Mouse (Mus musculus) brain, embryonic 14.5 days (tissue): ENCODE measurements at regions not wholly inside any gene's neighbourhood (a gene's known extent, or its start where the extent isn't known, plus 50 kb on each side); places are given as distances from the start of the nearest gene placed in this dataset.

Source experiments
- DNase-seq: peaks from one replicate; pipeline ENCODE4 v3.0.0-alpha.2; 2011; ENCODE audit warnings: low read depth
- CTCF ChIP-seq: fragments of 200-500 bp; IDR thresholded peaks from 2 replicates; pipeline ENCODE4 v1.5.1; 2012; ENCODE audit warnings: inconsistent platforms, mild to moderate bottlenecking, moderate library complexity, borderline replicate concordance; ENCODE audit not compliant: insufficient read depth, insufficient read length; ENCODE audit errors: extremely low read depth
- POLR2A ChIP-seq: fragments of 200-500 bp; IDR thresholded peaks from 2 replicates; pipeline ENCODE4 v1.6.1; 2012; ENCODE audit warnings: mild to moderate bottlenecking, inconsistent platforms, borderline replicate concordance; ENCODE audit not compliant: poor library complexity, insufficient read depth, insufficient read length, severe bottlenecking; ENCODE audit errors: extremely low read depth

GRCm38 (mm10) chr14:47795062-47795461, 146.8 kb downstream of the Ktn1 start:
- TF ChIP-seq POLR2A, result no peak
- TF ChIP-seq CTCF, result no peak
- DNase-seq, result no peak

GRCm38 (mm10) chr14:47798203-47798602, 150.0 kb downstream of the Ktn1 start:
- DNase-seq, result no peak
- no peak for TF ChIP-seq POLR2A
- no peak for TF ChIP-seq CTCF

GRCm38 (mm10) chr14:47799564-47799963, 151.3 kb downstream of the Ktn1 start:
- no peak for TF ChIP-seq POLR2A
- no peak for TF ChIP-seq CTCF
- DNase-seq, result no peak

- TF ChIP-seq CTCF (no peak), POLR2A (no peak)
- no peak for DNase-seq
Measured at GRCm38 (mm10) chr14:47805202-47805601, 157.0 kb downstream of the Ktn1 start.

GRCm38 (mm10) chr14:47805771-47806535, 157.7 kb downstream of the Ktn1 start:
- no peak for TF ChIP-seq CTCF
- TF ChIP-seq POLR2A, result no peak
- peak; percentile 93 for DNase-seq

GRCm38 (mm10) chr14:47808097-47808910, 160.1 kb downstream of the Ktn1 start:
- peak; percentile 64 for DNase-seq
- no peak for TF ChIP-seq POLR2A
- no peak for TF ChIP-seq CTCF

- TF ChIP-seq POLR2A, result no peak
- no peak for TF ChIP-seq CTCF
- no peak for DNase-seq
Measured at GRCm38 (mm10) chr14:47818224-47818623, 170.0 kb downstream of the Ktn1 start.

GRCm38 (mm10) chr14:47818641-47819040, 170.4 kb downstream of the Ktn1 start:
- no peak for TF ChIP-seq CTCF
- TF ChIP-seq POLR2A, result no peak
- no peak for DNase-seq

GRCm38 (mm10) chr14:47820571-47821143, 172.4 kb downstream of the Ktn1 start:
- DNase-seq, result peak; percentile 88
- TF ChIP-seq CTCF, result no peak
- TF ChIP-seq POLR2A, result no peak

GRCm38 (mm10) chr14:47823182-47823581, 174.9 kb downstream of the Ktn1 start:
- no peak for TF ChIP-seq CTCF
- no peak for TF ChIP-seq POLR2A
- DNase-seq, result no peak

GRCm38 (mm10) chr14:47823696-47824095, 175.4 kb downstream of the Ktn1 start:
- no peak for TF ChIP-seq POLR2A
- no peak for TF ChIP-seq CTCF
- no peak for DNase-seq

- TF ChIP-seq POLR2A (no peak), CTCF (no peak)
- no peak for DNase-seq
Measured at GRCm38 (mm10) chr14:47825446-47825956, 177.3 kb downstream of the Ktn1 start.
